Mouse (Mus musculus) kidney, postnatal 25 days (tissue): ENCODE measurements around the gene Gm49661.
A peak's percentile ranks its signal among the peaks of the same experiment; 100 is the strongest.

Experiments
- DNase-seq, 2 experiments: peaks; one replicate each; pipeline ENCODE4 v3.0.0; 2021; ENCODE audit warnings: mixed read lengths in 2 of 2

Gm49661 gene

GRCm38 (mm10) chr8:84982499-84983011 lies 13.3 kb upstream of the Gm49661 start:
- no peak for DNase-seq

- peak; percentile 58 to 84 for DNase-seq
Measured at GRCm38 (mm10) chr8:84981644-84982498, 12.6 kb upstream of the Gm49661 start.

GRCm38 (mm10) chr8:84980622-84981358 lies 11.6 kb upstream of the Gm49661 start:
- DNase-seq, result peak; percentile 98

- DNase-seq, result peak; percentile 95 to 98
Measured at GRCm38 (mm10) chr8:84979599-84980421, 10.6 kb upstream of the Gm49661 start.

- peak; percentile 94 to 98 for DNase-seq
Measured at GRCm38 (mm10) chr8:84978248-84978940, 9.2 kb upstream of the Gm49661 start, which contains the start of gene Junb. Gene Junb (minus strand): TSS chr8:84978718.

GRCm38 (mm10) chr8:84977435-84978247 lies 8.4 kb upstream of the Gm49661 start:
- peak; percentile 64 to 84 for DNase-seq

GRCm38 (mm10) chr8:84976763-84977434 lies 7.7 kb upstream of the Gm49661 start:
- DNase-seq, result no peak

GRCm38 (mm10) chr8:84976031-84976762 lies 7.0 kb upstream of the Gm49661 start:
- DNase-seq, result peak; percentile 97

- DNase-seq, result peak; percentile 72 to 75
Measured at GRCm38 (mm10) chr8:84975434-84975833, 6.2 kb upstream of the Gm49661 start.

- no peak for DNase-seq
Measured at GRCm38 (mm10) chr8:84974543-84975142, 5.4 kb upstream of the Gm49661 start.

GRCm38 (mm10) chr8:84973803-84974542 lies 4.7 kb upstream of the Gm49661 start:
- DNase-seq, result peak; percentile 54 to 62

GRCm38 (mm10) chr8:84973079-84973478 lies 3.8 kb upstream of the Gm49661 start:
- DNase-seq, result no peak

GRCm38 (mm10) chr8:84970913-84971312 lies 1.7 kb upstream of the Gm49661 start:
- no peak for DNase-seq

- DNase-seq, result peak in 1 of 2 experiments; percentile 18
Measured at GRCm38 (mm10) chr8:84970135-84970790, 1.0 kb upstream of the Gm49661 start.

- DNase-seq, result peak in 1 of 2 experiments; percentile 28
Measured at GRCm38 (mm10) chr8:84968650-84969049, 583 bp downstream of the Gm49661 start.

GRCm38 (mm10) chr8:84967532-84968304 lies 1.5 kb downstream of the Gm49661 start:
- no peak for DNase-seq

GRCm38 (mm10) chr8:84966603-84967002 lies 2.6 kb downstream of the Gm49661 start:
- DNase-seq, result no peak
